Mouse (Mus musculus) common myeloid progenitor, adult 5-6 weeks (primary cell): Measurements from ENCODE around the gene Il20. TPM values are rescaled to one million over a fixed set of nuclear protein-coding genes. Genes with fewer than 3 reads are reported as not detected.

Experiments
- ATAC-seq: replicated peaks from 2 replicates; pipeline ENCODE4 v1.8.0; 2016; ENCODE audit warnings: low read depth, mild to moderate bottlenecking, moderate TSS enrichment, inconsistent platforms; ENCODE audit not compliant: poor library complexity, severe bottlenecking
- total RNA-seq: library from RNA; stranded (forward); fragments of 200-1000, 187-1606 nt; gene quantifications from 2 replicates; pipeline ENCODE4 v1.2.3, GENCODE M21; 2017

Il20 gene
- not detected in 2 replicates for total RNA-seq

GRCm38 (mm10) chr1:130911401-130912010, at the start of gene Il20:
Gene Il20 (minus strand): TSS chr1:130911451.
- no peak for ATAC-seq

- ATAC-seq, result no peak
Measured at GRCm38 (mm10) chr1:130946920-130947319, 35.7 kb upstream of the Il20 start.

- ATAC-seq, result no peak
Measured at GRCm38 (mm10) chr1:130941801-130942200, 30.6 kb upstream of the Il20 start.

- ATAC-seq, result no peak
Measured at GRCm38 (mm10) chr1:130940065-130940687, 28.9 kb upstream of the Il20 start, which contains the start of gene Il19. Gene Il19 (minus strand): TSS chr1:130940115.

- ATAC-seq, result no peak
Measured at GRCm38 (mm10) chr1:130938192-130938591, 26.9 kb upstream of the Il20 start.

GRCm38 (mm10) chr1:130937170-130937569, 25.9 kb upstream of the Il20 start:
- ATAC-seq, result no peak

GRCm38 (mm10) chr1:130936351-130936750, 25.1 kb upstream of the Il20 start:
- no peak for ATAC-seq

- ATAC-seq, result peak; percentile 54; the same call in 1 of the 2 replicates
Measured at GRCm38 (mm10) chr1:130926484-130926883, 15.2 kb upstream of the Il20 start.

- ATAC-seq, result peak; percentile 39; the same call in 1 of the 2 replicates
Measured at GRCm38 (mm10) chr1:130918323-130918980, 7.2 kb upstream of the Il20 start.

- no peak for ATAC-seq
Measured at GRCm38 (mm10) chr1:130902505-130902904, 8.7 kb downstream of the Il20 start.

GRCm38 (mm10) chr1:130894468-130894867, 16.8 kb downstream of the Il20 start:
- no peak for ATAC-seq

- ATAC-seq, result no peak
Measured at GRCm38 (mm10) chr1:130893329-130894040, 17.8 kb downstream of the Il20 start.

GRCm38 (mm10) chr1:130892446-130892845, 18.8 kb downstream of the Il20 start:
- ATAC-seq, result no peak

GRCm38 (mm10) chr1:130887354-130887753, 23.9 kb downstream of the Il20 start, which contains the start of gene Il24:
Gene Il24 (minus strand): TSS chr1:130887454.
- ATAC-seq, result no peak

GRCm38 (mm10) chr1:130883146-130883545, 28.1 kb downstream of the Il20 start:
- ATAC-seq, result no peak

- ATAC-seq, result no peak
Measured at GRCm38 (mm10) chr1:130879927-130880326, 31.3 kb downstream of the Il20 start.

- ATAC-seq, result peak; percentile 49
Measured at GRCm38 (mm10) chr1:130877889-130878614, 33.2 kb downstream of the Il20 start.

- ATAC-seq, result 0 out of 2 replicates have a peak, but pooled peaks have one; percentile 22
Measured at GRCm38 (mm10) chr1:130876931-130877509, 34.2 kb downstream of the Il20 start.

- ATAC-seq, result no peak
Measured at GRCm38 (mm10) chr1:130875910-130876309, 35.3 kb downstream of the Il20 start.
